Mouse (Mus musculus): ENCODE results near the gene Rabepk.
A peak's percentile ranks its signal among the peaks of the same experiment; 100 is the strongest.
"Not testable (repeated sequence)": the region's sequence is repeated elsewhere in the genome, so short reads cannot be mapped to it uniquely, and the experiment has no call there.

Rabepk gene

GRCm38 (mm10) chr2:34804172-34804571 lies 4.5 kb upstream of the Rabepk start:
- DNase-seq (ENCODE audit: low spot score) = no peak

GRCm38 (mm10) chr2:34803746-34804145 lies 4.0 kb upstream of the Rabepk start:
- no peak for DNase-seq (ENCODE audit: low spot score)

GRCm38 (mm10) chr2:34802565-34803245 lies 3.0 kb upstream of the Rabepk start:
- DNase-seq (ENCODE audit: low spot score) = not testable (repeated sequence)

GRCm38 (mm10) chr2:34801516-34802482 lies 2.1 kb upstream of the Rabepk start:
- DNase-seq (ENCODE audit: low spot score) = peak; percentile 96

GRCm38 (mm10) chr2:34800371-34800770 lies 659 bp upstream of the Rabepk start:
- DNase-seq (ENCODE audit: low spot score) = no peak

- no peak for DNase-seq (ENCODE audit: low spot score)
These were observed 4.3 kb downstream of the Rabepk start for GRCm38 (mm10) chr2:34795426-34795825.

GRCm38 (mm10) chr2:34794511-34794910 lies 5.2 kb downstream of the Rabepk start:
- DNase-seq (ENCODE audit: low spot score) = no peak

GRCm38 (mm10) chr2:34792543-34792942 lies 7.2 kb downstream of the Rabepk start:
- not testable (repeated sequence) for DNase-seq (ENCODE audit: low spot score)

- DNase-seq (ENCODE audit: low spot score) = no peak
These were observed 9.4 kb downstream of the Rabepk start for GRCm38 (mm10) chr2:34790282-34790681.

GRCm38 (mm10) chr2:34784085-34784484 lies 15.6 kb downstream of the Rabepk start:
- no peak for DNase-seq (ENCODE audit: low spot score)

- DNase-seq (ENCODE audit: low spot score) = no peak
These were observed 16.4 kb downstream of the Rabepk start for GRCm38 (mm10) chr2:34783064-34784020.

GRCm38 (mm10) chr2:34777237-34777868 lies 22.4 kb downstream of the Rabepk start:
- DNase-seq (ENCODE audit: low spot score) = no peak

- DNase-seq (ENCODE audit: low spot score) = no peak
These were observed 25.2 kb downstream of the Rabepk start for GRCm38 (mm10) chr2:34774493-34774892.

GRCm38 (mm10) chr2:34773673-34774072 lies 26.0 kb downstream of the Rabepk start:
- DNase-seq (ENCODE audit: low spot score) = no peak

GRCm38 (mm10) chr2:34772252-34773235 lies 27.2 kb downstream of the Rabepk start:
- peak; percentile 24 for DNase-seq (ENCODE audit: low spot score)

GRCm38 (mm10) chr2:34771368-34772226 lies 28.1 kb downstream of the Rabepk start, which contains the start of gene Hspa5:
Gene Hspa5 (plus strand): TSS chr2:34771970.
- peak; percentile 100 for DNase-seq (ENCODE audit: low spot score)

- no peak for DNase-seq (ENCODE audit: low spot score)
These were observed 28.8 kb downstream of the Rabepk start for GRCm38 (mm10) chr2:34770951-34771350.

- no peak for DNase-seq (ENCODE audit: low spot score)
These were observed 29.7 kb downstream of the Rabepk start for GRCm38 (mm10) chr2:34770049-34770448.

GRCm38 (mm10) chr2:34764801-34765200 lies 34.9 kb downstream of the Rabepk start:
- DNase-seq (ENCODE audit: low spot score) = no peak
